Mouse (Mus musculus): ENCODE results near the gene Zc3h12d.
"Not testable (repeated sequence)": the region's sequence is repeated elsewhere in the genome, so short reads cannot be mapped to it uniquely, and the experiment has no call there.

Zc3h12d gene

DNA sequence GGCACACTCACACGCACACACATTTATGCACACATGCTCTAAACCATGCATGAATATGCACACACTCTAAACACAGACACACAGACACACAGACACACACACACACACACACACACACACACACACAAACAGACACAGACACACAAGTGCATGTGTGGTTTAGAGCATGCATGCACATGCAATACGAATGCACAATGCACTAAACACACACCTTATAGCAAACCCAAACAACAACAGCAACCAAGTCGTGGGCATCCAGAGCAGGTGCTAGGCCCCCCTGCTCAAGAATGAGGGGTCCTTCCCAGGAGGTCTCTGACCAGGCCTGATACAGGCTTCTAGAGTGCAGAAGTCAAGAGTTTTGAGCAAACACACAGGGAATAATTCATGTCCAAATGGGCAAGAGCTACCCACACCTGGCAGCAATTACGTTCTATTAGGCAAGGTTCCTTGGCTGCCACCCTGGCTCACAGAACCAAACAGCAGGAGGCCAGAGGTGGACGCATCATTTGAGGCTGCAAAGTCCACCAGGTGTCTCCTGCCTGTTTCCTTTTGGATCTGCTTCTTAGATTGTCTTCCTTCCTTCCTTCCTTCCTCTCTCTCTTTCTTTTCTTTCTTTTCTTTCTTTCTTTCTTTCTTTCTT lies 39.2 kb downstream of the Zc3h12d start:
- DNase-seq (ENCODE audit: low read depth) = no peak

GRCm38 (mm10) chr10:7874194-7874593 lies 41.9 kb downstream of the Zc3h12d start:
- no peak for DNase-seq (ENCODE audit: low read depth)

GRCm38 (mm10) chr10:7880283-7880682 lies 48.0 kb downstream of the Zc3h12d start:
- not testable (repeated sequence) for DNase-seq (ENCODE audit: low read depth)

GRCm38 (mm10) chr10:7881971-7882370 lies 49.7 kb downstream of the Zc3h12d start:
- no peak for DNase-seq (ENCODE audit: low read depth)

GRCm38 (mm10) chr10:7883524-7883923 lies 51.3 kb downstream of the Zc3h12d start:
- peak; percentile 55 for DNase-seq (ENCODE audit: low read depth)

- DNase-seq (ENCODE audit: low read depth) = no peak
Measured at GRCm38 (mm10) chr10:7888256-7888868, 56.1 kb downstream of the Zc3h12d start.

GRCm38 (mm10) chr10:7900719-7901627 lies 68.7 kb downstream of the Zc3h12d start:
- no peak for DNase-seq (ENCODE audit: low read depth)

DNA sequence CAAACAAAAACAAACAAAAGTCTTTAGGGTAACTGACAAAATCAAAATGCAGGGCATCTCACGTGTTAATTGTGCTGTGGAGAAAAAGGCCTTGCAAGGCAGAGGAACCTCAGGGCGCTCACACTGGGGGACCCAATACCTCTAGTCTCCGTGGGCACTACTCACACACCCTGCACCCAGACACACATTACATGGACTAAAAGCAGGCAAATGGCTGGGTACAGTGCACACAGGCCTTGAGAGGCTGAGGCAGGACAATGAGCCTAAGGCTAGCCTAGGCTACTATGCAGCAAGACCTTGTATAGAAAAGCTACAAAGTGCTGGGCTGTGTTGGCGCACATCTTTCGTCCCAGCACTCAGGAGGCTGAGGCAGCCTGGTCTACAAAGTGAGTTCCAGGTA lies 71.9 kb downstream of the Zc3h12d start:
- no peak for DNase-seq (ENCODE audit: low read depth)

DNA sequence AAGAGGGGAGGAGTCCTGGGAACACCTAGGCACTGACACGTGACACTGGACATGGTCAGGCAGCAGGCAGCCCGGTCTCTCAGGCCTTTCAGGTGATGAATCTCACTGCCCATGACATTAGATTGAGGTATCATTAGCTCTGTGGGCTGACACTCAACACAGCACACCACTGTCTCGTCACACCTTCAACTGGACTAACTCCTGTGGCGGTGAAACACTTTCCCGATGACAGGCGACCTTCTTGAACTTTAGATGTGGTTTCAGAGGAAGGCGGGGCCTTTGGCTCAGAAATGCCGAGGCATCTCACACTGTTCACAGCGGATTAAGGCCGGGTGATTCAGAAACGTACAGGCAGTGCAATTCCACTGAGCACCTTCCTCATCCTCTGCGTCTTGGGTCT lies 74.9 kb downstream of the Zc3h12d start:
- DNase-seq (ENCODE audit: low read depth) = no peak

DNA sequence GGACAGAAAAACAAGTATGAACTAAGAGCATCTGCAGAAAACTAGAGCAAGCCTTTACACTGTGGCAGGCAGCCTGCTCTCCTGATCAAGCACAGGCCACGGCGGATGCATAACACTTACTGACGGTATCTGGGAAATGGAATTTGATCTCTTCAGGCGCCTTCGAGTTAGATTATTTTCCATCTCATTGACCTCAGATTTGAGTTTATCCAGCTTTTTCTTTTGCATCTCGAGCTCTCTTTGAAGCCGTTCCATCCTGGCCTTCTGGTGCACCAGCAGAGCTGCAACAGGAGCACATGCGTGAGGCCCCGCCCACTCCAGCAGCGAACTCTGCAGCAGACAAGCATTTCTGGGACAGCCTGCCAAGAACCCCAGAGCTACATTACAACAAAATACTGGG lies 79.0 kb downstream of the Zc3h12d start:
- no peak for DNase-seq (ENCODE audit: low read depth)

Data from c-Kit-positive CD71-positive TER-119-negative erythroid progenitor cells, embryonic 14.5 days (primary cell).